In genomic region chr6:43312961-43313656, GRCm38 (mm10) we compare ENCODE assay signal across 13 mouse cellular contexts. TPM values are rescaled to one million over a fixed set of nuclear protein-coding genes. Genes with fewer than 3 reads are reported as not detected.
DNase-seq lines count a peak whose midpoint lies in the region; ATAC-seq and TF ChIP-seq lines count a peak whose summit lies in the region.
"Had no signal": no experiment of that assay in that cellular context is flagged by ENCODE, and none has a peak within 500 bp of the region (broad histone marks: within the 10 kb centered on the region; RNA-seq: fewer than 3 reads in every experiment).

No protein-coding gene starts in this region.

- no peak overlapping the region for H3K4me3 ChIP-seq in limb, embryonic 13.5 days
- no peak overlapping the region for H3K4me3 ChIP-seq in limb, embryonic 10.5 days
- H3K4me3 ChIP-seq in forebrain, embryonic 12.5 days (replicated peaks), result no peak overlapping the region
- H3K4me3 ChIP-seq in lung, postnatal 0 days (ENCODE audit: low read depth, low read length), result no peak overlapping the region
- H3K4me3 ChIP-seq in neural tube, embryonic 14.5 days (ENCODE audit: low read depth, low read length), result no peak overlapping the region
- H3K4me3 ChIP-seq in liver, embryonic 11.5 days (ENCODE audit: low read depth, low read length), result no peak overlapping the region
- H3K4me3 ChIP-seq: neural tube, embryonic 13.5 days had no signal

- H3K27me3 ChIP-seq in limb, embryonic 13.5 days, result no peaks in the 10 kb centered on the region
- no peaks in the 10 kb centered on the region for H3K27me3 ChIP-seq in limb, embryonic 10.5 days (ENCODE audit: low read depth, poor library complexity, severe bottlenecking)
- no peaks in the 10 kb centered on the region for H3K27me3 ChIP-seq in forebrain, embryonic 12.5 days
- H3K27me3 ChIP-seq in lung, postnatal 0 days (replicated peaks; ENCODE audit: insufficient read depth, low read length), result no peaks in the 10 kb centered on the region
- no peaks in the 10 kb centered on the region for H3K27me3 ChIP-seq in neural tube, embryonic 14.5 days (ENCODE audit: control insufficient read depth, insufficient read depth, low read length)
- no peaks in the 10 kb centered on the region for H3K27me3 ChIP-seq in liver, embryonic 11.5 days (replicated peaks; ENCODE audit: control insufficient read depth, insufficient read depth, low read length)
- H3K27me3 ChIP-seq: neural tube, embryonic 13.5 days had no signal

- H3K4me2 ChIP-seq in limb, embryonic 13.5 days (replicated peaks), result no peak overlapping the region
- H3K4me2 ChIP-seq in forebrain, embryonic 12.5 days, result no peak overlapping the region
- no peak overlapping the region for H3K4me2 ChIP-seq in lung, postnatal 0 days (replicated peaks; ENCODE audit: low read depth, low read length)
- no peak overlapping the region for H3K4me2 ChIP-seq in neural tube, embryonic 14.5 days (ENCODE audit: low read depth, low read length)
- H3K4me2 ChIP-seq in liver, embryonic 11.5 days, result no peak overlapping the region
- H3K4me2 ChIP-seq: heart, embryonic 11.5 days; neural tube, embryonic 13.5 days had no signal

- H3K27ac ChIP-seq in limb, embryonic 13.5 days, result no peak overlapping the region
- no peak overlapping the region for H3K27ac ChIP-seq in limb, embryonic 10.5 days
- no peak overlapping the region for H3K27ac ChIP-seq in forebrain, embryonic 12.5 days
- no peak overlapping the region for H3K27ac ChIP-seq in lung, postnatal 0 days (ENCODE audit: low read length)
- H3K27ac ChIP-seq in neural tube, embryonic 14.5 days (ENCODE audit: low read depth, low read length), result no peak overlapping the region
- H3K27ac ChIP-seq in liver, embryonic 11.5 days (ENCODE audit: low read depth, low read length), result no peak overlapping the region
- H3K27ac ChIP-seq: neural tube, embryonic 13.5 days had no signal

- TF ChIP-seq CTCF in lung, postnatal 0 days (IDR thresholded peaks at IDR 0.05), result no peak

- no peaks in the 10 kb centered on the region for H3K9me3 ChIP-seq in limb, embryonic 13.5 days
- H3K9me3 ChIP-seq in limb, embryonic 10.5 days (replicated peaks), result no peaks in the 10 kb centered on the region
- H3K9me3 ChIP-seq in forebrain, embryonic 12.5 days, result no peaks in the 10 kb centered on the region
- no peaks in the 10 kb centered on the region for H3K9me3 ChIP-seq in lung, postnatal 0 days (ENCODE audit: low read length)
- H3K9me3 ChIP-seq in neural tube, embryonic 14.5 days (ENCODE audit: control insufficient read depth, low read length), result no peaks in the 10 kb centered on the region
- no peaks in the 10 kb centered on the region for H3K9me3 ChIP-seq in liver, embryonic 11.5 days (ENCODE audit: control insufficient read depth, low read length)
- H3K9me3 ChIP-seq: neural tube, embryonic 13.5 days had no signal

- 71% methylated on average over 8 of the region's 8 CpGs for WGBS in limb, embryonic 13.5 days
- WGBS in limb, embryonic 10.5 days, result 84% methylated on average over 8 of the region's 8 CpGs
- 46% methylated on average over 8 of the region's 8 CpGs for WGBS in forebrain, embryonic 12.5 days
- 51% methylated on average over 8 of the region's 8 CpGs for WGBS in lung, postnatal 0 days
- WGBS in neural tube, embryonic 14.5 days, result 44% methylated on average over 8 of the region's 8 CpGs
- 79% methylated on average over 8 of the region's 8 CpGs for WGBS in liver, embryonic 11.5 days

- DNase-seq in limb, embryonic 10.5 days (ENCODE audit: low spot score), result no peak
- DNase-seq in lung, postnatal 0 days (ENCODE audit: low spot score), result peak; percentile 20
- no peak for DNase-seq in liver, embryonic 11.5 days (ENCODE audit: low spot score)
- no peak for DNase-seq in embryo, embryonic 10 days (ENCODE audit: low spot score)
- DNase-seq: embryo, embryonic 11 days; right cerebral cortex, postnatal 25 days had no signal

- H3K36me3 ChIP-seq in limb, embryonic 13.5 days, result no peaks in the 10 kb centered on the region
- no peaks in the 10 kb centered on the region for H3K36me3 ChIP-seq in limb, embryonic 10.5 days
- no peaks in the 10 kb centered on the region for H3K36me3 ChIP-seq in forebrain, embryonic 12.5 days (replicated peaks)
- no peaks in the 10 kb centered on the region for H3K36me3 ChIP-seq in lung, postnatal 0 days (ENCODE audit: insufficient read depth, low read length)
- H3K36me3 ChIP-seq in neural tube, embryonic 14.5 days (ENCODE audit: control insufficient read depth, insufficient read depth, low read length), result no peaks in the 10 kb centered on the region
- no peaks in the 10 kb centered on the region for H3K36me3 ChIP-seq in liver, embryonic 11.5 days (ENCODE audit: control insufficient read depth, insufficient read depth, low read length)
- H3K36me3 ChIP-seq: neural tube, embryonic 13.5 days had no signal

- H3K4me1 ChIP-seq in limb, embryonic 13.5 days, result peaks cover 4% of the 10 kb centered on the region; the same call in 1 of the 2 replicates
- no peaks in the 10 kb centered on the region for H3K4me1 ChIP-seq in limb, embryonic 10.5 days
- peaks cover 4% of the 10 kb centered on the region; the same call in 1 of the 2 replicates for H3K4me1 ChIP-seq in forebrain, embryonic 12.5 days
- no peaks in the 10 kb centered on the region for H3K4me1 ChIP-seq in lung, postnatal 0 days (ENCODE audit: insufficient read depth, low read depth, low read length)
- H3K4me1 ChIP-seq in neural tube, embryonic 14.5 days (ENCODE audit: control insufficient read depth, insufficient read depth, low read length), result no peaks in the 10 kb centered on the region
- H3K4me1 ChIP-seq in liver, embryonic 11.5 days (replicated peaks; ENCODE audit: control insufficient read depth, insufficient read depth, low read length), result no peaks in the 10 kb centered on the region
- H3K4me1 ChIP-seq: neural tube, embryonic 13.5 days had no signal

- ATAC-seq in limb, embryonic 13.5 days (ENCODE audit: low FRiP score, low read depth), result peak; percentile 57; the same call in 1 of the 2 replicates
- ATAC-seq in forebrain, embryonic 12.5 days (ENCODE audit: low FRiP score), result peak; percentile 30; the same call in 1 of the 2 replicates
- ATAC-seq in lung, postnatal 0 days, result peak; percentile 54
- ATAC-seq in neural tube, embryonic 14.5 days (ENCODE audit: low read depth), result peak; percentile 49; the same call in 1 of the 2 replicates
- no peak for ATAC-seq in liver, embryonic 11.5 days (replicated peaks; ENCODE audit: low FRiP score)

- no peak for TF ChIP-seq EP300 in lung, postnatal 0 days (IDR thresholded peaks at IDR 0.05)

- H3K9ac ChIP-seq in limb, embryonic 13.5 days, result no peak overlapping the region
- H3K9ac ChIP-seq in forebrain, embryonic 12.5 days, result no peak overlapping the region
- no peak overlapping the region for H3K9ac ChIP-seq in lung, postnatal 0 days (replicated peaks; ENCODE audit: low read depth)
- H3K9ac ChIP-seq in neural tube, embryonic 14.5 days (replicated peaks; ENCODE audit: low read depth, low read length), result no peak overlapping the region
- H3K9ac ChIP-seq in liver, embryonic 11.5 days (ENCODE audit: low read depth, low read length), result no peak overlapping the region
- H3K9ac ChIP-seq: neural tube, embryonic 13.5 days had no signal

RNA-seq across cellular contexts. Expression of gene Nobox, which starts 3.8 kb away (rescaled TPM):
- polyA plus RNA-seq in limb, embryonic 13.5 days (2015; fragmentation: Nextera tagmentation; extraction: Ambion mirVana), result not detected in 2 replicates
- not detected in 2 replicates for polyA plus RNA-seq in limb, embryonic 10.5 days (2016; fragmentation: Nextera tagmentation; extraction: Ambion mirVana)
- polyA plus RNA-seq in forebrain, embryonic 12.5 days (2016; fragmentation: Nextera tagmentation; extraction: Ambion mirVana), result not detected in 2 replicates
- not detected in 2 replicates for polyA plus RNA-seq in lung, postnatal 0 days (2015; fragmentation: Nextera tagmentation; extraction: Ambion mirVana)
- polyA plus RNA-seq in neural tube, embryonic 14.5 days (2014; fragmentation: Nextera tagmentation; extraction: Ambion mirVana), result not detected in 2 replicates
- not detected in 2 replicates for polyA plus RNA-seq in liver, embryonic 11.5 days (2014; fragmentation: Nextera tagmentation; extraction: Ambion mirVana)
- polyA plus RNA-seq: heart, embryonic 11.5 days; intestine, embryonic 14.5 days; liver, embryonic 16.5 days; neural tube, embryonic 13.5 days had no signal

RNA-seq across cellular contexts. Expression of gene Arhgef5, which starts 47.7 kb away (rescaled TPM):
- 8.5 and 11.3 TPM in 2 replicates for polyA plus RNA-seq in limb, embryonic 13.5 days (2015; fragmentation: Nextera tagmentation; extraction: Ambion mirVana)
- polyA plus RNA-seq in limb, embryonic 10.5 days (2016; fragmentation: Nextera tagmentation; extraction: Ambion mirVana), result 6.9 and 8.1 TPM in 2 replicates
- polyA plus RNA-seq in forebrain, embryonic 12.5 days (2016; fragmentation: Nextera tagmentation; extraction: Ambion mirVana), result 2.9 and 3.5 TPM in 2 replicates
- 13.2 and 16.3 TPM in 2 replicates for polyA plus RNA-seq in lung, postnatal 0 days (2015; fragmentation: Nextera tagmentation; extraction: Ambion mirVana)
- 0.80 and 2.9 TPM in 2 replicates for polyA plus RNA-seq in neural tube, embryonic 14.5 days (2014; fragmentation: Nextera tagmentation; extraction: Ambion mirVana)
- 3.1 and 3.8 TPM in 2 replicates for polyA plus RNA-seq in liver, embryonic 11.5 days (2014; fragmentation: Nextera tagmentation; extraction: Ambion mirVana)
